Mouse (Mus musculus) forebrain, embryonic 16.5 days (tissue): ENCODE data around the gene Sap30bp. TPM values are rescaled to one million over a fixed set of nuclear protein-coding genes. Genes with fewer than 3 reads are reported as not detected.

Experiments
- ATAC-seq: fragments of 200-750 bp; cut with Nextera tagmentation; 2 replicates; pipeline ENCODE4 v1.8.0; 2017; ENCODE audit warnings: mild to moderate bottlenecking, moderate library complexity
- H3K27ac ChIP-seq: fragments of 300-500 bp; sonication (generic); 2 replicates; pipeline ENCODE4 v1.5.1; 2014; ENCODE audit warnings: low read length, control low read depth
- H3K27me3 ChIP-seq: fragments of 300-500 bp; sonication (generic); replicated peaks from 2 replicates; pipeline ENCODE4 v1.6.1; 2014; ENCODE audit warnings: low read length; ENCODE audit not compliant: control insufficient read depth, insufficient read depth
- H3K36me3 ChIP-seq: fragments of 300-500 bp; sonication (generic); 2 replicates; pipeline ENCODE4 v1.6.1; 2014; ENCODE audit not compliant: control insufficient read depth, insufficient read depth
- H3K4me1 ChIP-seq: fragments of 300-500 bp; sonication (generic); replicated peaks from 2 replicates; pipeline ENCODE4 v1.6.1; 2014; ENCODE audit warnings: low read length; ENCODE audit not compliant: control insufficient read depth, insufficient read depth
- H3K4me2 ChIP-seq: fragments of 300-500 bp; sonication (generic); 2 replicates; pipeline ENCODE4 v1.6.1; 2014; ENCODE audit warnings: mild to moderate bottlenecking, low read length, control low read depth
- H3K4me3 ChIP-seq: fragments of 300-500 bp; sonication (generic); replicated peaks from 2 replicates; pipeline ENCODE4 v1.5.1; 2014; ENCODE audit warnings: mild to moderate bottlenecking, low read length, control low read depth
- H3K9ac ChIP-seq: fragments of 300-500 bp; sonication (generic); replicated peaks from 2 replicates; pipeline ENCODE4 v1.6.1; 2014; ENCODE audit warnings: low read depth, low read length, control low read depth
- H3K9me3 ChIP-seq: fragments of 300-500 bp; sonication (generic); 2 replicates; pipeline ENCODE4 v1.6.1; 2016; ENCODE audit warnings: low read length; ENCODE audit not compliant: control insufficient read depth
- WGBS: fragments of 180-500 bp; shearing (Covaris S2); extraction: QIAGEN DNeasy Blood & Tissue Kit; methylation state at CpG from one replicate; pipeline ENCODE4 v1.1.7; 2014; 5-methylcytosine and 5-hydroxymethylcytosine counted together
- polyA plus RNA-seq: library from polyadenylated mRNA; unstranded; fragments of >200 nt; fragmentation: Nextera tagmentation; extraction: Ambion mirVana; gene quantifications from 2 replicates; pipeline ENCODE4 v1.2.1, GENCODE M21; 2015

Sap30bp gene
- polyA plus RNA-seq, result 56.2 and 60.7 TPM in 2 replicates

GRCm38 (mm10) chr11:115933108-115933746 lies at the start of gene Sap30bp, which contains the start of gene Recql5:
Gene Sap30bp (plus strand): TSS chr11:115933282.
Gene Recql5 (minus strand): TSS chr11:115933477.
- Histone ChIP-seq H3K27me3 (no peaks in the 10 kb centered on the region), H3K4me3 (peak within 1 kb of the TSS; percentile 92), H3K27ac (peak within 1 kb of the TSS; percentile 65; the same call in 1 of the 2 replicates), H3K4me2 (peak within 1 kb of the TSS; percentile 91), H3K4me1 (peaks cover 27% of the 10 kb centered on the region), H3K9ac (peak within 1 kb of the TSS; percentile 81), H3K36me3 (peaks cover 6% of the 10 kb centered on the region; the same call in 1 of the 2 replicates), H3K9me3 (no peaks in the 10 kb centered on the region)
- under 1% methylated on average over 28 of the region's 28 CpGs for WGBS
- peak; percentile 100 for ATAC-seq

DNA sequence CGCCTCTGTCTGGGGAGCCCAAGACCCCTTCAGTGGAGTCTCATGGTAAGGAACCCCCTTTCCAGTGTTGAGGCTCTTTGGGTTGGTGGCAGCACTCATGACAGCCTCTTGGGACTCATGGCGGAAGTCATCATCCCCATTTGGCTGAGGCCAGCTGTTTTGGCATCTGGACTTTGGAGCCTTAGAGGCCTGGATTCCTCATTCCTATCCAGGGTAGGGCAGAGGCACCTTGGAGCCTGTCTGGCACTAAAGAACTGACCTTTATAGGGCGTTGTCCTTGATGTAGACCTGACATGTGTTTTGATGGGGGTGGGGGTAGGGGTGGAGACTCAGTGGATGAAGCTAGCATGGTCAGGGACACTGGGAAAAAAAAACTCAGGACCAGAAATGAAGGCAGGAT lies 48.7 kb upstream of the Sap30bp start:
- H3K4me1 ChIP-seq, result 0 out of 2 replicates have a peak, but pooled peaks cover 2% of the 10 kb centered on the region
- 96% methylated on average over 3 of the region's 3 CpGs for WGBS
- H3K4me2 ChIP-seq, result no peak overlapping the region
- no peak overlapping the region for H3K9ac ChIP-seq
- no peaks in the 10 kb centered on the region for H3K9me3 ChIP-seq
- ATAC-seq, result no peak
- H3K27ac ChIP-seq, result no peak overlapping the region
- peaks cover 3% of the 10 kb centered on the region; the same call in 1 of the 2 replicates for H3K27me3 ChIP-seq
- no peaks in the 10 kb centered on the region for H3K36me3 ChIP-seq
- H3K4me3 ChIP-seq, result no peak overlapping the region

DNA sequence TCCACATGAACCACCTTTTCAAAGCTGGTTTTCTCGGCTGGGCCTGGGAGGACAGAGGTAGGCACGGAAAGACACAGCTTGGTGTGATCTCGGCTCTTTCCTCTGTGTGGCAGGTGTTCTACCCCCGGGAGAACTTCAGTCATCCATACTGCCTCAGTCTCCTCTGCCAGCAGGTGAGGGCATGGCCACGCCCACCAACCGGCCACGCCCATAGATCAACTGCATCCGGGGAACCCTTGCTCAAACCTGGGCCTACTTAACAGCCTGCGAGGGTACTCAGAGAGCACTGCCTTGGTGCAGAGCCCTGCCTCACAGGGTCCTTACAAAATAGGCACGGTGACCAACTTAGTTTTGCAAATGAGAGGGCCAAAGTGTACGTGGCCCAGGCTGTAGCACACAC lies 47.8 kb upstream of the Sap30bp start:
- H3K4me3 ChIP-seq, result no peak overlapping the region
- no peaks in the 10 kb centered on the region for H3K36me3 ChIP-seq
- 0 out of 2 replicates have a peak, but pooled peaks cover 2% of the 10 kb centered on the region for H3K4me1 ChIP-seq
- no peak overlapping the region for H3K27ac ChIP-seq
- no peak overlapping the region for H3K9ac ChIP-seq
- no peak overlapping the region for H3K4me2 ChIP-seq
- peaks cover 3% of the 10 kb centered on the region; the same call in 1 of the 2 replicates for H3K27me3 ChIP-seq
- H3K9me3 ChIP-seq, result no peaks in the 10 kb centered on the region
- WGBS, result 75% methylated on average over 11 of the region's 11 CpGs
- ATAC-seq, result no peak

GRCm38 (mm10) chr11:115886446-115886845 lies 46.6 kb upstream of the Sap30bp start:
- Histone ChIP-seq H3K27me3 (peaks cover 3% of the 10 kb centered on the region; the same call in 1 of the 2 replicates), H3K27ac (no peak overlapping the region), H3K36me3 (no peaks in the 10 kb centered on the region), H3K4me3 (no peak overlapping the region), H3K4me2 (no peak overlapping the region), H3K9me3 (no peaks in the 10 kb centered on the region), H3K9ac (no peak overlapping the region), H3K4me1 (0 out of 2 replicates have a peak, but pooled peaks cover 2% of the 10 kb centered on the region)
- 90% methylated on average over 11 of the region's 11 CpGs for WGBS
- ATAC-seq, result no peak

DNA sequence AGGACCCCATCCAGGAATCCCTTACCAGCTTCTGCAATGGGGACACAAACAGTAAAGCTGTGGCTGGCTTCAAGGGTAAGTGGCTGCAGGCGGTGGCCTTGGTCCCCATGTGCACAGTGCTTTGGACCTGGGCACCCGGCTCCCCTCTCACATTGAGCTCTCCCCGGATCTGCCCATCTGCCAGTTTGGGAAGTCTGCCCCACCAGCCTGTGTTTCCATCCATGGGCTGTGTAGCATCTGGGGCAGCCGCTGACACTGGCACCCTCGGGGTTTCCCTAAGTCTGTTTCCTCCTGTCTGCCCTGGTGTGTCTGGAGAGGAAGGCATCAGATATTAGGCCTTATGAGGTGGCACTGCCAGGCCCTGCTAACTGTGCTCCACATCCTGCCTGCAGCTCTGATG lies 45.1 kb upstream of the Sap30bp start:
- H3K4me1 ChIP-seq, result 0 out of 2 replicates have a peak, but pooled peaks cover 2% of the 10 kb centered on the region
- H3K27ac ChIP-seq, result no peak overlapping the region
- H3K36me3 ChIP-seq, result no peaks in the 10 kb centered on the region
- no peak overlapping the region for H3K4me2 ChIP-seq
- WGBS, result 73% methylated on average over 5 of the region's 5 CpGs
- no peaks in the 10 kb centered on the region for H3K9me3 ChIP-seq
- peaks cover 3% of the 10 kb centered on the region; the same call in 1 of the 2 replicates for H3K27me3 ChIP-seq
- no peak overlapping the region for H3K4me3 ChIP-seq
- no peak for ATAC-seq
- no peak overlapping the region for H3K9ac ChIP-seq

- H3K9me3 ChIP-seq, result no peaks in the 10 kb centered on the region
- 91% methylated on average over 6 of the region's 6 CpGs for WGBS
- H3K4me2 ChIP-seq, result no peak overlapping the region
- H3K9ac ChIP-seq, result no peak overlapping the region
- no peak for ATAC-seq
- no peak overlapping the region for H3K4me3 ChIP-seq
- H3K27ac ChIP-seq, result no peak overlapping the region
- H3K36me3 ChIP-seq, result no peaks in the 10 kb centered on the region; the same call in 1 of the 2 replicates
- 0 out of 2 replicates have a peak, but pooled peaks cover 2% of the 10 kb centered on the region for H3K4me1 ChIP-seq
- no peaks in the 10 kb centered on the region for H3K27me3 ChIP-seq
Measured at GRCm38 (mm10) chr11:115889159-115889558, 43.9 kb upstream of the Sap30bp start.

GRCm38 (mm10) chr11:115892213-115892612 lies 40.9 kb upstream of the Sap30bp start:
- peaks cover 3% of the 10 kb centered on the region; the same call in 1 of the 2 replicates for H3K36me3 ChIP-seq
- ATAC-seq, result no peak
- no peak overlapping the region for H3K4me3 ChIP-seq
- no peak overlapping the region for H3K9ac ChIP-seq
- no peak overlapping the region for H3K27ac ChIP-seq
- no peaks in the 10 kb centered on the region for H3K9me3 ChIP-seq
- H3K4me2 ChIP-seq, result no peak overlapping the region
- WGBS, result 55% methylated on average over 6 of the region's 6 CpGs
- H3K27me3 ChIP-seq, result no peaks in the 10 kb centered on the region
- 0 out of 2 replicates have a peak, but pooled peaks cover 2% of the 10 kb centered on the region for H3K4me1 ChIP-seq

DNA sequence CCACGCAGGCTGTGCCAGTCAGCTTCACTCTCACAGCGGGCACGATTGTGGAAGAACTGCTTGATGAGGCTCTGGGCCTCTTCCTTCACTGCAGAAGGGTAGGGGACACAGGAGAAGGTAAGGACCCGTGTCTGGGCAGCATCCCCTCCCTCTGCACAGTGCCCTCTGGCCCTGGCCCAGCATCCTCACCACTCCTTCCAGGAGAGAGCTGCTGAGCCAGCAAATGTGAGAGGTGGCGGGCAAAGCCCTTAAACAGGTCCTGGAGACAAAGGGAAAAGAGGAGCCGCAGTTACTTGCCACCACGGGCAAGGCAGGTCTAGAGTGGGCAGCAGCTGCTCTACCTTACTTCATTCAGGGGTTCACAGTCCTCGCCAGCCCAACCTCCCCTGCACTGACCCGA lies 40.0 kb upstream of the Sap30bp start:
- H3K36me3 ChIP-seq, result peaks cover 3% of the 10 kb centered on the region; the same call in 1 of the 2 replicates
- 87% methylated on average over 9 of the region's 9 CpGs for WGBS
- no peak for ATAC-seq
- no peak overlapping the region for H3K9ac ChIP-seq
- no peaks in the 10 kb centered on the region for H3K27me3 ChIP-seq
- H3K27ac ChIP-seq, result no peak overlapping the region
- no peak overlapping the region for H3K4me3 ChIP-seq
- no peaks in the 10 kb centered on the region for H3K9me3 ChIP-seq
- H3K4me1 ChIP-seq, result 0 out of 2 replicates have a peak, but pooled peaks cover under 1% of the 10 kb centered on the region
- H3K4me2 ChIP-seq, result no peak overlapping the region

- H3K4me1 ChIP-seq, result no peaks in the 10 kb centered on the region
- peaks cover 3% of the 10 kb centered on the region; the same call in 1 of the 2 replicates for H3K36me3 ChIP-seq
- no peak overlapping the region for H3K9ac ChIP-seq
- no peaks in the 10 kb centered on the region for H3K27me3 ChIP-seq
- no peak overlapping the region for H3K27ac ChIP-seq
- H3K9me3 ChIP-seq, result no peaks in the 10 kb centered on the region
- H3K4me2 ChIP-seq, result no peak overlapping the region
- WGBS, result 80% methylated on average over 14 of the region's 14 CpGs
- ATAC-seq, result no peak
- H3K4me3 ChIP-seq, result no peak overlapping the region
Measured at GRCm38 (mm10) chr11:115894755-115895520, 38.1 kb upstream of the Sap30bp start.
